Mouse (Mus musculus): ENCODE measurements around the gene Uchl5. TPM values are rescaled to one million over a fixed set of nuclear protein-coding genes. Genes with fewer than 3 reads are reported as not detected.

Uchl5 gene
- polyA plus RNA-seq, 1 experiment = 23.4 TPM

GRCm38 (mm10) chr1:143853691-143854115 lies 76.6 kb downstream of the Uchl5 start:
- H3K79me3 ChIP-seq (ENCODE audit: low read depth) = no peaks in the 10 kb centered on the region
- TF ChIP-seq MAX (IDR thresholded peaks at IDR 0.05) (no peak), USF1 (IDR thresholded peaks at IDR 0.05; ENCODE audit: low read depth) (no peak), MYOD1 (IDR thresholded peaks at IDR 0.05; ENCODE audit: control insufficient read depth, insufficient read length, low read depth) (no peak), CTCF (IDR thresholded peaks at IDR 0.05; ENCODE audit: control insufficient read depth, insufficient read depth, insufficient read length) (no peak), MYOG (IDR thresholded peaks at IDR 0.05; ENCODE audit: control insufficient read depth, extremely low read depth, insufficient read length) (no peak), FOSL1 (IDR thresholded peaks at IDR 0.05; ENCODE audit: insufficient read depth, low read length, poor library complexity, severe bottlenecking) (no peak), CEBPB (IDR thresholded peaks at IDR 0.05; ENCODE audit: low read depth) (no peak)
- no peaks in the 10 kb centered on the region for H3K27me3 ChIP-seq (ENCODE audit: control insufficient read depth, insufficient read depth, insufficient read length)
- H3K4me3 ChIP-seq (ENCODE audit: insufficient read depth, poor library complexity, severe bottlenecking) = no peak overlapping the region
- H3ac ChIP-seq (ENCODE audit: control insufficient read depth, insufficient read length, low read depth) = no peak overlapping the region
- no peaks in the 10 kb centered on the region for H3K79me2 ChIP-seq (ENCODE audit: control insufficient read depth, insufficient read depth)
- no peaks in the 10 kb centered on the region for H3K36me3 ChIP-seq (ENCODE audit: control insufficient read depth, insufficient read depth)

- Histone ChIP-seq H3K79me3 (ENCODE audit: low read depth) (no peaks in the 10 kb centered on the region), H3K4me3 (ENCODE audit: insufficient read depth, poor library complexity, severe bottlenecking) (no peak overlapping the region), H3K79me2 (ENCODE audit: control insufficient read depth, insufficient read depth) (no peaks in the 10 kb centered on the region), H3K27me3 (ENCODE audit: control insufficient read depth, insufficient read depth, insufficient read length) (no peaks in the 10 kb centered on the region), H3K36me3 (ENCODE audit: control insufficient read depth, insufficient read depth) (no peaks in the 10 kb centered on the region), H3ac (ENCODE audit: control insufficient read depth, insufficient read length, low read depth) (no peak overlapping the region)
- no peak for TF ChIP-seq MAX (IDR thresholded peaks at IDR 0.05)
- TF ChIP-seq MYOD1 (IDR thresholded peaks at IDR 0.05; ENCODE audit: control insufficient read depth, insufficient read length, low read depth) = no peak
- no peak for TF ChIP-seq USF1 (IDR thresholded peaks at IDR 0.05; ENCODE audit: low read depth)
- TF ChIP-seq MYOG (IDR thresholded peaks at IDR 0.05; ENCODE audit: control insufficient read depth, extremely low read depth, insufficient read length) = no peak
- no peak for TF ChIP-seq CEBPB (IDR thresholded peaks at IDR 0.05; ENCODE audit: low read depth)
- no peak for TF ChIP-seq CTCF (IDR thresholded peaks at IDR 0.05; ENCODE audit: control insufficient read depth, insufficient read depth, insufficient read length)
- TF ChIP-seq FOSL1 (IDR thresholded peaks at IDR 0.05; ENCODE audit: insufficient read depth, low read length, poor library complexity, severe bottlenecking) = no peak
Measured at GRCm38 (mm10) chr1:143855706-143856105, 78.6 kb downstream of the Uchl5 start.

Other genes with a start within 250 kb of the Uchl5 start
- gene B3galt2, start 136.6 kb upstream of the Uchl5 start, polyA plus RNA-seq (2012; fragmentation: generic; extraction: Trizol) = 0.04 TPM
- gene Cdc73, start 74.4 kb upstream of the Uchl5 start, polyA plus RNA-seq (2012; fragmentation: generic; extraction: Trizol) = 17.4 TPM
- gene Glrx2, start 60.9 kb upstream of the Uchl5 start, polyA plus RNA-seq (2012; fragmentation: generic; extraction: Trizol) = 63.7 TPM
- gene Trove2, start 204 bp upstream of the Uchl5 start, polyA plus RNA-seq (2012; fragmentation: generic; extraction: Trizol) = 3.0 TPM
- gene Rgs2, start 226.9 kb downstream of the Uchl5 start, polyA plus RNA-seq (2012; fragmentation: generic; extraction: Trizol) = 1.7 TPM

All from C2C12 (cell line).